Mouse (Mus musculus): ENCODE data around the gene Slc12a3.

Slc12a3 gene

GRCm38 (mm10) chr8:94328932-94329728, at the start of gene Slc12a3:
Gene Slc12a3 (plus strand): TSS chr8:94329201.
- DNase-seq (ENCODE audit: inconsistent age in 2 of 2, low spot score in 1 of 2) = no peak

DNA sequence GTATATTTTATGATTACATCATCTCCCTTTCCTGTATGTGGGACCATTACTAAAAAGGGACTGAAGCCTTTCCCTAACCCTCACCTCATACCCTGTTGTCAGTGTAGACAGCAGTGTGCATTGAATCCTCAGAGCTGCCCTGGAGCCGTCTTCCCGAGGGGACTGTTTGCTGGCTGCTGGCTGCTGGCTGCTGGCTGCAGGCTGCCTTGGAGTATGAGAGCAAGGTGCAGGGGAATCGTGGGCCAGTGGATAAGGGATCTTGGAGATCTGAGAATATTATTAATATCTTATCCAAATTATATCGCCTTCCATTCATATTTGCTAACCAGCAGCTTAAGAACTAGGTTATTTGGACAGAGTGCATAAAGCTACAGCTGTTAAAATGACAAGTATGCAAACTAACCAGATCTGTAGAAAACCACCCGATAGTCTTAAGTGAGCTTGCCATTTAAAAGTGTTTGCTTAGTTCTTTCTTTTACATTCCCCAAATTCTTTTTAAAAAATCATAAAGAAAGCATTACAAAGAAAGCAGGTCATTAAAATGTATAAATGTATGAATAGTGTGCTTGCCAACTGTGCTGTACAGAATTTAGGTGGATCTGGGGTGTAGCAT, 48.9 kb upstream of the Slc12a3 start:
- no peak for DNase-seq (ENCODE audit: inconsistent age in 2 of 2, low spot score in 1 of 2)

DNA sequence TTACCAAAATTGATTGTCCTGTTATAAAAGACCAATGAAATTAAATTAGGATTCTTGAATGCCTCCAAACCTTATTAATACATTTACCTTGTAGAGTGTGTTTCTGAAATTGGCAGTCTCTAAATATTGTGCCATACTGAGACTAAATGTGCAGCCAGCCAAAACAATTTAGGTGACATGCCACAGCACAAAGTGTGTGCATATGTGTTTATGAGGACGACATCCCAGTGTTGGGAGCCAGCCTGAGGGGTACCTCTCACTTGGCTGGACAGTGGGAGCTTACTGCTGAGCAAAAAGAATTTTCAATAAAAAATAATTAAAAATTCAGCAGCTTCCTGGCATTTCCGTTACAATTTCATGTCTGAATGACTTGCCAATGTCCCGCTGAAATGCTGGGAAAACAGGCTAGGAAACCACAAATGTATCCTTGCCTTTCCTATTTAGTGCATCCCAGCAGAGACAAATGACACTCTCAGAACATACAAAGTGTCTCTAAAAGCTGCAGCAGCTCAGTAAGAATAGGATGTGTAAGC, 46.5 kb upstream of the Slc12a3 start:
- no peak for DNase-seq (ENCODE audit: inconsistent age in 2 of 2, low spot score in 1 of 2)

- no peak for DNase-seq (ENCODE audit: inconsistent age in 2 of 2, low spot score in 1 of 2)
Measured at GRCm38 (mm10) chr8:94284204-94284603, 44.8 kb upstream of the Slc12a3 start.

GRCm38 (mm10) chr8:94290606-94291005, 38.4 kb upstream of the Slc12a3 start:
- DNase-seq (ENCODE audit: inconsistent age in 2 of 2, low spot score in 1 of 2) = peak in 1 of 2 experiments; percentile 50

DNA sequence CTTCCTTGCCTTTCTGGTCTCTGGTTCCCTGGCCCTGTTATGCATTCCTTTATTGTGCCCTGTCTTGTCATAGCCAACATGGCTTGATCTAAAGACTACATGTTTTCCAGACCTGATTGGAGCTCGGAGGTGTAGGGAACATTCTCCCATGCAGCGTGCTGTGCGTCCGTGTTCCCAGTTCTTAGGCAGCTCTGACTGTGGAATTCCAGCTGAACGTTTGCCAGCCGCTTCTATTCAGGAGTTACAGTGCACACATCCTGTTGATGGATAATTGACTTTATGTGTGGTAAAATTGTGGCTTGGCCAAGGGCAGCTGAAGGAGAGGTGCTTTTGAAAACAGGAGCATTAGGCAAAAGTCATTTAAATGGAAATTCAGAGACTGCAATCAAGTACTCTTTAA, 36.9 kb upstream of the Slc12a3 start:
- DNase-seq (ENCODE audit: inconsistent age in 2 of 2, low spot score in 1 of 2) = no peak

GRCm38 (mm10) chr8:94292626-94293025, 36.4 kb upstream of the Slc12a3 start:
- DNase-seq (ENCODE audit: inconsistent age in 2 of 2, low spot score in 1 of 2) = no peak

GRCm38 (mm10) chr8:94295687-94296086, 33.3 kb upstream of the Slc12a3 start:
- DNase-seq (ENCODE audit: inconsistent age in 2 of 2, low spot score in 1 of 2) = no peak

GRCm38 (mm10) chr8:94296312-94296991, 32.5 kb upstream of the Slc12a3 start:
- no peak for DNase-seq (ENCODE audit: inconsistent age in 2 of 2, low spot score in 1 of 2)

GRCm38 (mm10) chr8:94297101-94297500, 31.9 kb upstream of the Slc12a3 start:
- no peak for DNase-seq (ENCODE audit: inconsistent age in 2 of 2, low spot score in 1 of 2)

DNA sequence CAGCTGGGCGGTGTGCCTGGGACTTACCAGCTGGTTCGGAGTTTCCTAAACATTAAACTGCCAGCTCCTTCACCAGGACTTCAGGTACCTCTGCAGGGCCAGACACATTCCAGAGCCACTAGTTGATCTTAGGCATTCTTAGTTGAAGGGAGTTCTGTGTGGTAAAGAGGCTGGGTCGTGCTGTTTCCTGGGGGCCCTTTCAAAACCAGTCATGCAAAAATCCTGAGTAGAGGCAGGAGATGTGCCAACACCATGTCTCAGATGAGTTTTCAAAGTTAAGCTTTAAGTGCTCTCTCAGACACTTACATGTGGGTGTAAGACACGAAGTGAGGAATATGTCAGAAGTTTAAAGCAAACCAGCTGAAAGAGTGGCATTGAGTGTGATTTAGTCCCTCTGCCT, 28.2 kb upstream of the Slc12a3 start:
- DNase-seq (ENCODE audit: inconsistent age in 2 of 2, low spot score in 1 of 2) = no peak

DNA sequence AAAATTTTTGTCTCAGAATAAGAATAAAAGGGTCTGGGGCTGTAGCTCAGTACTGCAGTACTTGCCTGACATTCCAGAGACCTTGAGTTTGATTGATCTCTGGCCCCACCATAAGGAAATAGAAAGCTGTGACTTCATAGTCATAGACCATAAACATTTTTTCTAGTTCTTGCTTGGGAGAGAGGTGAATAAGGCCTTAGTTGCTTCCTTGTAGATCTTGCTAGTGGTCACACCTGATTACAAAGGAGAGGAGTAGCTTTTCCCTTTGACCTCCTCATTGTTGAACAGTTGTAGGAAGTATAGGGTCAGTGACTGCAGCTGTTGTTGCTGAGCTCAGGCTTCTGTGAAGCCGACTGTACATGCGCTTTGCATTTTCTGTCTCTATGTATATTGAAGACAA, 24.6 kb upstream of the Slc12a3 start:
- DNase-seq (ENCODE audit: inconsistent age in 2 of 2, low spot score in 1 of 2) = no peak

GRCm38 (mm10) chr8:94306989-94307513, 21.9 kb upstream of the Slc12a3 start:
- DNase-seq (ENCODE audit: inconsistent age in 2 of 2, low spot score in 1 of 2) = no peak

- DNase-seq (ENCODE audit: inconsistent age in 2 of 2, low spot score in 1 of 2) = no peak
Measured at GRCm38 (mm10) chr8:94307652-94308051, 21.3 kb upstream of the Slc12a3 start.

- DNase-seq (ENCODE audit: inconsistent age in 2 of 2, low spot score in 1 of 2) = no peak
Measured at GRCm38 (mm10) chr8:94314069-94314468, 14.9 kb upstream of the Slc12a3 start.

DNA sequence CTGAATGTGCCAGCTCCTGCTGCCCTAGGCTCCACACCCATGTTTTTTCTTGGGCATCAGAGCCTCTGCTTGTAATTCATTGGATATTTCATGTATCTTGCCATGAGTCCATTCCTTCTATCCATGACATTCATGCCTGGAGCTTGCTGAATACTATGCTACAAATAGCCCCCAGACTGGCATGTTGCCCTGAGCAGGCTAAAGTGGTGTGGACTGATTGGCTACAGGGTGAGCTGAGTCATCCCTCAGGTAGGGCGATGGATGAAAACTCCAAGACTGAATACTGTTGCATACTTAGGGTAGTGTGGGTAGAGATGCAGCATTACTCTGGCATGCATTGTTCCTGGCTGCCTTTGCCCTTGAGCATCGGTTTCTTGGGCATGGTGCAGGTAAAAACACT, 11.8 kb upstream of the Slc12a3 start:
- no peak for DNase-seq (ENCODE audit: inconsistent age in 2 of 2, low spot score in 1 of 2)

- DNase-seq (ENCODE audit: inconsistent age in 2 of 2, low spot score in 1 of 2) = no peak
Measured at GRCm38 (mm10) chr8:94317691-94318090, 11.3 kb upstream of the Slc12a3 start.

GRCm38 (mm10) chr8:94320036-94320435, 9.0 kb upstream of the Slc12a3 start:
- peak; percentile 27 to 67 for DNase-seq (ENCODE audit: inconsistent age in 2 of 2, low spot score in 1 of 2)

GRCm38 (mm10) chr8:94322083-94322482, 6.9 kb upstream of the Slc12a3 start:
- no peak for DNase-seq (ENCODE audit: inconsistent age in 2 of 2, low spot score in 1 of 2)

GRCm38 (mm10) chr8:94323041-94323440, 6.0 kb upstream of the Slc12a3 start:
- no peak for DNase-seq (ENCODE audit: inconsistent age in 2 of 2, low spot score in 1 of 2)

GRCm38 (mm10) chr8:94324071-94324470, 4.9 kb upstream of the Slc12a3 start:
- DNase-seq (ENCODE audit: inconsistent age in 2 of 2, low spot score in 1 of 2) = no peak

GRCm38 (mm10) chr8:94326016-94326415, 3.0 kb upstream of the Slc12a3 start:
- no peak for DNase-seq (ENCODE audit: inconsistent age in 2 of 2, low spot score in 1 of 2)

Measured in adrenal gland, adult (tissue).